Mouse (Mus musculus): ENCODE results near the gene Dhodh. TPM values are rescaled to one million over a fixed set of nuclear protein-coding genes. Genes with fewer than 3 reads are reported as not detected.

The Dhodh gene
- polyA plus RNA-seq, 1 experiment from 2014 or later, result 33.6 TPM

DNA sequence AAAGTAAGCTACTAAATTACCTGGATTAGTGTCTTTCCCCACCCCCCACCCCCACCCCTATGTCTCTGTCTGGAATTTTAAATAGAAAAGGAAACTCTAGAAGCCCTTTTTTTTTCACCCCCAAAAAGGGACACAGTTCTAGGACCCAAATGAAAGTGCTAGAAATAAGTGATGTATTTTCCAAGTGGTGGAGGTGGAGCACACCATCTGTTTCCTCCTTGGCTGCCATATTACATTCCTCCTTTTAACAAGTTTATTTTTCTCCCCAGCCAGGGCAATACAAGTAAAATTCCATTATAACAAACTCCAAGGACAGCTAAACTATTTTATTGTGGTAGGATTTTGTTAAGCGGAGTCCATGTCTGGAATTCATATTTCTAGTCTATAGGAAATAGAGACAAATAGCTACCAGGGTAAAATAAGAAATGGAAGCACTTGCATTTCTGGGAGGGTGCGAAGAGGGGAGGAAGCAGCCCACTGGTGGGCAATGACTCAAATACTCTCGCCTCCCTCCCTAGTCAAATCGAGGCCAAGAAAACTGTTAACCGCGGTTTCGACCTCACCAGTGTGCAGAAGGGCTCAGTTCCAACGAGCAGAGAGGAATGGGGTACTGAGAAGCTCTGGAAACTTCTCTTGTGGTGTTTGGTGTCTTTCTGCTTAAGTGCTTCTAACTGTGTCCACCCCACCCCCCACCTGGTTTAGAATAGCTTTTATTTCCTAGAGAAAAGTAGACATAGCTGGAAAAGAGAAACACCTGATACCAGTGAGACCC is 65.5 kb downstream of the Dhodh start:
- Histone ChIP-seq H3K27me3 (replicated peaks) (no peaks in the 10 kb centered on the region), H3K27ac (replicated peaks) (no peak overlapping the region), H3K4me3 (no peak overlapping the region), H3K4me1 (no peaks in the 10 kb centered on the region), H3K36me3 (peaks cover 25% of the 10 kb centered on the region), H3K4me2 (no peak overlapping the region), H3K9me3 (no peaks in the 10 kb centered on the region), H3K9ac (no peak overlapping the region)
- no peak for ATAC-seq (ENCODE audit: extremely low read depth, insufficient number of reproducible peaks, low FRiP score, low TSS enrichment)
- 75% methylated on average over 8 of the region's 8 CpGs for WGBS

DNA sequence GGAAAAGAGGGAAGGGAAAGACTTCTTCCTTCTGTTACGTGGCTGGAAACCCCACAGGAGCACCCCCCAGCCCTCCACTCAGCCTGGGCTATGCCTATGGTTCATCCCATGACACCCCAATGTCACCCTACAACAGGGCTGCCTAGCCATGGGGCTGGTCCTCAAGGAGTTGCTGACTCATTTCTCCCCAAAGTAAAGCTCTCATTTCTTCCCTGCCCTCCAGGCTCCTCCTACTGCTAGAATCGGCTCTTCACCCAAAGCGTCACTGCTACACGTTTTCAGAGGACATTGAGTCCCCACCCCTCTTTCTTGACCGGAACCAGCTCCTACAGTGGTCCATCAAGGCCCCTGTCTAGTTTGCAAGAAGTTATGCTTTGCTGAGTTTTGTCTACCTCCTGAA is 66.3 kb downstream of the Dhodh start:
- Histone ChIP-seq H3K27me3 (replicated peaks) (no peaks in the 10 kb centered on the region), H3K27ac (replicated peaks) (no peak overlapping the region), H3K9ac (no peak overlapping the region), H3K36me3 (peaks cover 18% of the 10 kb centered on the region), H3K4me2 (no peak overlapping the region), H3K4me1 (no peaks in the 10 kb centered on the region), H3K4me3 (no peak overlapping the region), H3K9me3 (no peaks in the 10 kb centered on the region)
- no peak for ATAC-seq (ENCODE audit: extremely low read depth, insufficient number of reproducible peaks, low FRiP score, low TSS enrichment)
- WGBS, result 62% methylated on average over 5 of the region's 5 CpGs

Other genes starting within 250 kb of the Dhodh start
- 0.06 and 0.13 TPM in 2 replicates for gene Pmfbp1, start 114.6 kb downstream of the Dhodh start, polyA plus RNA-seq (2015; fragmentation: Nextera tagmentation; extraction: Ambion mirVana)
- 14.3 and 14.4 TPM in 2 replicates for gene Dhx38, start 42.8 kb downstream of the Dhodh start, polyA plus RNA-seq (2015; fragmentation: Nextera tagmentation; extraction: Ambion mirVana)
- 15.3 and 17.7 TPM in 2 replicates for gene Txnl4b, start 42.8 kb downstream of the Dhodh start, polyA plus RNA-seq (2015; fragmentation: Nextera tagmentation; extraction: Ambion mirVana)
- 0.56 and 0.61 TPM in 2 replicates for gene Hp, start 29.5 kb downstream of the Dhodh start, polyA plus RNA-seq (2015; fragmentation: Nextera tagmentation; extraction: Ambion mirVana)
- 0.06 and 0.25 TPM in 2 replicates for gene Pkd1l3, start 5.8 kb upstream of the Dhodh start, polyA plus RNA-seq (2015; fragmentation: Nextera tagmentation; extraction: Ambion mirVana)
- 81.0 and 84.8 TPM in 2 replicates for gene Ist1, start 84.6 kb upstream of the Dhodh start, polyA plus RNA-seq (2015; fragmentation: Nextera tagmentation; extraction: Ambion mirVana)
- 18.4 and 19.4 TPM in 2 replicates for gene Zfp821, start 96.9 kb upstream of the Dhodh start, polyA plus RNA-seq (2015; fragmentation: Nextera tagmentation; extraction: Ambion mirVana)
- gene Atxn1l, start 129.1 kb upstream of the Dhodh start, polyA plus RNA-seq (2015; fragmentation: Nextera tagmentation; extraction: Ambion mirVana), result 4.3 and 4.4 TPM in 2 replicates
- 26.5 and 26.6 TPM in 2 replicates for gene Ap1g1, start 169.9 kb upstream of the Dhodh start, polyA plus RNA-seq (2015; fragmentation: Nextera tagmentation; extraction: Ambion mirVana)

Data from heart, embryonic 13.5 days (tissue).